Mouse (Mus musculus) forebrain, postnatal 0 days (tissue): Measurements from ENCODE around the gene Heatr4. TPM values are rescaled to one million over a fixed set of nuclear protein-coding genes. Genes with fewer than 3 reads are reported as not detected.
A peak's percentile ranks its signal among the peaks of the same experiment; 100 is the strongest.
"Not testable (repeated sequence)": the region's sequence is repeated elsewhere in the genome, so short reads cannot be mapped to it uniquely, and the experiment has no call there.

ENCODE experiments used
- ATAC-seq: fragments of 200-750 bp; cut with Nextera tagmentation; 2 replicates; pipeline ENCODE4 v1.8.0; 2017; ENCODE audit warnings: mild to moderate bottlenecking, moderate library complexity
- DNase-seq: peaks from one replicate; pipeline ENCODE4 v3.0.0-alpha.2; 2015
- H3K27ac ChIP-seq: fragments of 300-500 bp; sonication (generic); 2 replicates; pipeline ENCODE4 v1.5.1; 2014; ENCODE audit warnings: low read depth, mild to moderate bottlenecking, antibody characterized with exemption, low read length, moderate library complexity, mixed read lengths
- H3K27me3 ChIP-seq: fragments of 300-500 bp; sonication (generic); 2 replicates; pipeline ENCODE4 v1.6.1; 2014; ENCODE audit warnings: mild to moderate bottlenecking, low read length, mixed read lengths; ENCODE audit not compliant: insufficient read depth
- H3K36me3 ChIP-seq: fragments of 300-500 bp; sonication (generic); 2 replicates; pipeline ENCODE4 v1.6.1; 2014; ENCODE audit warnings: mild to moderate bottlenecking, moderate library complexity; ENCODE audit not compliant: insufficient read depth
- H3K4me1 ChIP-seq: fragments of 300-500 bp; sonication (generic); 2 replicates; pipeline ENCODE4 v1.6.1; 2014; ENCODE audit warnings: antibody characterized with exemption; ENCODE audit not compliant: insufficient read depth
- H3K4me2 ChIP-seq: fragments of 300-500 bp; sonication (generic); 2 replicates; pipeline ENCODE4 v1.6.1; 2014; ENCODE audit warnings: low read depth, mild to moderate bottlenecking, moderate library complexity
- H3K4me3 ChIP-seq: fragments of 300-500 bp; sonication (generic); 2 replicates; pipeline ENCODE4 v1.5.1; 2014; ENCODE audit warnings: low read depth, low read length, mixed read lengths
- H3K9ac ChIP-seq: fragments of 300-500 bp; sonication (generic); 2 replicates; pipeline ENCODE4 v1.6.1; 2014; ENCODE audit warnings: mild to moderate bottlenecking
- H3K9me3 ChIP-seq: fragments of 300-500 bp; sonication (generic); 2 replicates; pipeline ENCODE4 v1.6.1; 2016; ENCODE audit warnings: low read length
- CTCF ChIP-seq: sonication (generic); IDR thresholded peaks from 2 replicates; pipeline ENCODE4 v1.5.1; 2016; ENCODE audit warnings: antibody characterized with exemption, control low read depth, low read depth
- WGBS: fragments of 180-500 bp; shearing (Covaris S2); extraction: QIAGEN DNeasy Blood & Tissue Kit; methylation state at CpG from one replicate; pipeline ENCODE4 v1.1.7; 2014; 5-methylcytosine and 5-hydroxymethylcytosine counted together
- polyA plus RNA-seq: library from polyadenylated mRNA; unstranded; fragments of >200 nt; fragmentation: Nextera tagmentation; extraction: Ambion mirVana; gene quantifications from 2 replicates; pipeline ENCODE4 v1.2.1, GENCODE M21; 2015
- total RNA-seq: library from RNA; depleted of rRNA; stranded (reverse); fragments of >200 nt; gene quantifications from 2 replicates; pipeline ENCODE4 v1.2.3, GENCODE M21; 2014

Heatr4 gene
- total and polyA plus RNA-seq, 2 experiments from 2014 or later, result 0.05 TPM

GRCm38 (mm10) chr12:83949776-83950492 lies 34.7 kb downstream of the Heatr4 start:
- Histone ChIP-seq H3K27ac (0 out of 2 replicates have a peak overlapping the region, but pooled peaks have one; percentile 81), H3K4me2 (peak overlapping the region; percentile 87), H3K27me3 (no peaks in the 10 kb centered on the region), H3K9ac (no peak overlapping the region; the same call in 1 of the 2 replicates), H3K36me3 (peaks cover 4% of the 10 kb centered on the region; the same call in 1 of the 2 replicates), H3K4me1 (peaks cover 10% of the 10 kb centered on the region), H3K9me3 (no peaks in the 10 kb centered on the region), H3K4me3 (peak overlapping the region; percentile 78)
- WGBS, result 25% methylated on average over 11 of the region's 11 CpGs
- TF ChIP-seq CTCF, result no peak
- DNase-seq (no peak), ATAC-seq (no peak)

- Histone ChIP-seq H3K27ac (no peak overlapping the region), H3K36me3 (peaks cover 4% of the 10 kb centered on the region; the same call in 1 of the 2 replicates), H3K4me1 (peaks cover 10% of the 10 kb centered on the region), H3K9me3 (no peaks in the 10 kb centered on the region), H3K4me2 (no peak overlapping the region), H3K4me3 (no peak overlapping the region), H3K27me3 (no peaks in the 10 kb centered on the region), H3K9ac (no peak overlapping the region)
- WGBS, result 88% methylated on average over 4 of the region's 4 CpGs
- ATAC-seq, result no peak
- TF ChIP-seq CTCF, result no peak
- DNase-seq, result no peak
Observed at GRCm38 (mm10) chr12:83949043-83949442, 35.6 kb downstream of the Heatr4 start.

- H3K4me2 ChIP-seq, result no peak overlapping the region
- no peak for DNase-seq
- no peaks in the 10 kb centered on the region for H3K9me3 ChIP-seq
- ATAC-seq, result no peak
- H3K9ac ChIP-seq, result no peak overlapping the region
- H3K4me3 ChIP-seq, result no peak overlapping the region
- H3K27ac ChIP-seq, result no peak overlapping the region
- H3K27me3 ChIP-seq, result no peaks in the 10 kb centered on the region
- 91% methylated on average over 8 of the region's 8 CpGs for WGBS
- TF ChIP-seq CTCF, result no peak
- H3K36me3 ChIP-seq, result 0 out of 2 replicates have a peak, but pooled peaks cover 4% of the 10 kb centered on the region
- H3K4me1 ChIP-seq, result peaks cover 9% of the 10 kb centered on the region
Observed at GRCm38 (mm10) chr12:83947260-83947811, 37.3 kb downstream of the Heatr4 start.

DNA sequence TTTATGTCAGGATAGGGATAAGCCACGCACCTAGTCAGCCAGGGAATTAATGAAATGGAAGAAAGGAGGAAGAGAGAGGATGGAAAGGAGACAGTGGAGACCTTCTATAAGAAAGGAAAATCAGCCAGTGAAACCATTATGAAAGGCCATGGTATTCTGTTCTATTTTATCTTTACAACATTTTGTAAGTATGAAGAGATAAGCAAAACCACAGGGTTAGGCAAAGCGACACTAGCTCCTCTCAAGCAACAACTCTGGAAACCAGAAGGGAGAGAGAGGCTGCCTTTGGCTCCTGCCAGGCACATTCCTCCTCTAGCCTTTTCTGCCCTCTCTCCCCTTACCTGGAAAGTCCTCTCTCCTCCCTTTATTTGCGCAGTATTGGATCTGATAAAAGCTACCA lies 42.7 kb downstream of the Heatr4 start:
- Histone ChIP-seq H3K9ac (no peak overlapping the region), H3K4me1 (no peaks in the 10 kb centered on the region), H3K4me2 (no peak overlapping the region), H3K9me3 (no peaks in the 10 kb centered on the region), H3K27ac (no peak overlapping the region), H3K36me3 (no peaks in the 10 kb centered on the region), H3K4me3 (no peak overlapping the region), H3K27me3 (no peaks in the 10 kb centered on the region)
- DNase-seq (no peak), ATAC-seq (no peak)
- WGBS, result 86% methylated on average over 3 of the region's 3 CpGs
- TF ChIP-seq CTCF, result no peak

- Histone ChIP-seq H3K4me1 (no peaks in the 10 kb centered on the region), H3K27ac (no peak overlapping the region), H3K9ac (no peak overlapping the region), H3K4me2 (no peak overlapping the region), H3K4me3 (no peak overlapping the region), H3K36me3 (no peaks in the 10 kb centered on the region), H3K27me3 (no peaks in the 10 kb centered on the region), H3K9me3 (no peaks in the 10 kb centered on the region)
- WGBS, result 39% methylated on average over 4 of the region's 4 CpGs
- ATAC-seq (no peak), DNase-seq (no peak)
- TF ChIP-seq CTCF, result no peak
Observed at GRCm38 (mm10) chr12:83940031-83940430, 44.6 kb downstream of the Heatr4 start.

DNA sequence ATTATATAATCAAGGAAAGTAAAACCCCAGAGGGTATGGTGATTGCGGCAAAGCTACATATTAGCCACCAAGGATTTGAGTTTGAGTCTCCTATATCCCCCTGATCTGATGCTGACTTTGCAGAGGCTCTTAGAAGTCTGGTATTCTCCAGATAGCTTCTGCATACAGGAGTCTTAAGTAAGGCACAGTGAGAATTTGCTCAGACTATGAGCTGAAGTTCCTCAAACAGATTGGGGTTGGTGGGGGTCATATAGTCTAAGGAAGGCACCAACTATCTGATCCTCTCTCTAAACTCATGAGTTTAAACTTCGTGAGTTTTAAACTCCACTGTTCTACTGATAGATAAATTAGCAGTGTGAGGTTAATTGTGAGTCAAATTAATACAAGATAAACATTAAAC lies 45.3 kb downstream of the Heatr4 start:
- DNase-seq (no peak), ATAC-seq (no peak)
- no peaks in the 10 kb centered on the region for H3K9me3 ChIP-seq
- no peak overlapping the region for H3K4me2 ChIP-seq
- no peak overlapping the region for H3K4me3 ChIP-seq
- TF ChIP-seq CTCF, result no peak
- no peaks in the 10 kb centered on the region for H3K27me3 ChIP-seq
- no peaks in the 10 kb centered on the region for H3K36me3 ChIP-seq
- H3K27ac ChIP-seq, result no peak overlapping the region
- no peak overlapping the region for H3K9ac ChIP-seq
- no peaks in the 10 kb centered on the region for H3K4me1 ChIP-seq
- WGBS, result 65% methylated on average over 2 of the region's 2 CpGs

- WGBS, result 45% methylated on average over 1 of the region's 1 CpGs
- ATAC-seq, DNase-seq, H3K4me2 ChIP-seq, H3K4me1 ChIP-seq, H3K27me3 ChIP-seq, H3K9ac ChIP-seq, H3K36me3 ChIP-seq, H3K4me3 ChIP-seq, H3K27ac ChIP-seq, H3K9me3 ChIP-seq: not testable (repeated sequence)
Observed at GRCm38 (mm10) chr12:83938592-83938991, 46.1 kb downstream of the Heatr4 start.
